Mouse (Mus musculus) left cerebral cortex, postnatal 10 days (tissue): ENCODE measurements around the gene Tubb2b. TPM values are rescaled to one million over a fixed set of nuclear protein-coding genes. Genes with fewer than 3 reads are reported as not detected.
A peak's percentile ranks its signal among the peaks of the same experiment; 100 is the strongest.
"Not testable (repeated sequence)": the region's sequence is repeated elsewhere in the genome, so short reads cannot be mapped to it uniquely, and the experiment has no call there.

Source experiments
- DNase-seq, 2 experiments: peaks; one replicate each; pipeline ENCODE4 v3.0.0; 2021 to 2022; ENCODE audit warnings: low spot score in 2 of 2, mixed read lengths in 1 of 2; ENCODE audit errors: extremely low spot score in 1 of 2
- intact Hi-C: fragments of 180-260 bp; cut with DNase I; formaldehyde crosslinking; loops from one replicate; pipeline ENCODE4 v1.15.1; 2025
- total RNA-seq, 2 experiments: library from RNA; stranded (reverse); gene quantifications; 2 replicates each; pipeline ENCODE4 v1.2.3; 2021

Tubb2b gene
- total RNA-seq, 2 experiments from 2014 or later = 1,287 to 1,419 TPM

DNA sequence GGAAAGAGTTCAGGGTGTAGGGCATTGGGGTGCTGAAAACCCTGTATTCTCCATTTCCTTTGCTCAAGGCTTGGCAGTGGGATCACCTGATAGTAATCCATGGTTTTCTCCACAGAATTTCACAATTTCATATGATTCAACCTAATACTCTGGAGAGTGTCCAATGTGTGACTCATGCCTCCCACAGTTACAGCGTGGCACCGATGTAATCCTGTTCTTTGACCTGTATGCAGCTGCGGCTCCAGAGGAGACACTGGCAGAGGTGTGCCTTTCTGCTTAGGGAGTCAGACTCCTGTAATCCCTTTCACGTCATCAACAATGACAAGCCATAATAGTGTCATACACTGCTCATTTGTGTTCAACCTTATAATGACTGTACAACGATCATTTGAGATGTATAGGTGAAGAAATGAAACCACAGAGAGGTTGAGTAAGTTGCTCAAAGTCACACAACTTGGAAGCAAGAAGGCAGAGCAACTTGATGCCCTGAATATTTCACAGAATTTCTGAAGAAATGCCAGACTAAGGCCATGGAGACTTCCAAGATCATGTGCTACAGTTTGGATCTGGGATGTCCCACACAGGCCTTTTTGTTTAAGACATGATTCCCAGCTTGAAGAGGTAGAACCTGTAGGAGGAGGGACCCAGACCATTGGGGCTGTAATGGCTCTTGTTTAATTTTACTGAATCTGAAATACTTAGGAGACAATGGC lies 17.7 kb downstream of the Tubb2b start:
- DNase-seq = no peak
- intact Hi-C loops = no loop called here

DNA sequence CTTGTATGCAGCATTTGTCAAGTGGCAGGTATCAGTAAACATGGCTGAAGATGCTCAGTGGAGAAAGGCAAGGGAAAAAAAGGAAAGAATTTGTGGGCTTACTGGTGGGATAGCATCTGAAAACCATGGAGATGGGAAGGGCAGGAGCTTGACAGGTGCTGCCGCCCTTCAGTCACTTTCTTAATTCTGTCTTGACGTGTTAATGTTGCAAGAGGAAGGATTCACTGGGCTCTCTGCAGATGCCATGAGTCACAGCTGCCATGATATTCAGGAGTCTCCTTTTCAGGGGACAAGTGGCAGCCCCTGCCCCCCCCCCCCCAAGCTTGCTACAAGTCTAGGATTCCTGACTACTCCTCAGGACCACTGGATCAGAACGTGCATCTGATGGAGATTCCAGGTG lies 18.4 kb downstream of the Tubb2b start:
- no peak for DNase-seq
- intact Hi-C loops = no loop called here

DNA sequence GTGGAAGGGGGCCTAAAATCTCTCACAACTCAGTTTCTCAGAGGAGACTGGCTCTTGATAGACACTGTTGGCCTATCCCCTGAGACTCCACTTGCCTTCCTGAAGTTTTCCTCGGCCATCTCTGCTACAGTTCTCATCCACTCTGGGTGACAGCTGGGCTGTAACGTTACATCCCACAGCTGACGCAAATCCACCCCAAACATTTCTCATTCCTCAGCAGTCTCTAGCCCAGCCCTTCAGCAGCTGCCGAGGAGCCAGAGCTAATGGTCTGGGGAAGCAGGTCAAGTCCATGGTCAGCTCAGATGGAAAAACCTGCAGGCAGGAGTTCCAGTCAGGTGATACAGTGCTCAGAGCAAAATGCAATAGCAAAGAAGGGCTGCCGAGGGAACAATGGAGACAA lies 19.2 kb downstream of the Tubb2b start:
- intact Hi-C loops = no loop called here
- DNase-seq = no peak

DNA sequence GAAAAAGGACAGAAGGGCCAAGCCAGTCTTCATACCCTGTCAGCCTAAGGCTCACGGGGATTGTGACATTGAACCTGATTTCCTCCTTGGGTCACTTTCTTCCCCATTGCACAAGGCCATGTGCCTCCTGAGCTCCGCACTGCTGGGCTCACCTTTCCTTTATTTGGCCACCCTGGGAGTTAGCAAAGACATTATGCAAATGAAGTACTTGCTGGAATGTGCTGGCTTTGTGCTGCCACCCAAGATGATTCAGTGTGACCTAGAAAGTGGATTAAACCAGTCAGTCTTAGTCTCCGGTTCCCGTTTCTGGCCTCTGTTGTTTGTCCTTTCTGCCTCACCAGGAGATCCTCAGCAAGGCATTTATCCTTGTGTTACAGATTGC lies 20.6 kb downstream of the Tubb2b start:
- DNase-seq = no peak
- intact Hi-C loops = no loop called here

DNA sequence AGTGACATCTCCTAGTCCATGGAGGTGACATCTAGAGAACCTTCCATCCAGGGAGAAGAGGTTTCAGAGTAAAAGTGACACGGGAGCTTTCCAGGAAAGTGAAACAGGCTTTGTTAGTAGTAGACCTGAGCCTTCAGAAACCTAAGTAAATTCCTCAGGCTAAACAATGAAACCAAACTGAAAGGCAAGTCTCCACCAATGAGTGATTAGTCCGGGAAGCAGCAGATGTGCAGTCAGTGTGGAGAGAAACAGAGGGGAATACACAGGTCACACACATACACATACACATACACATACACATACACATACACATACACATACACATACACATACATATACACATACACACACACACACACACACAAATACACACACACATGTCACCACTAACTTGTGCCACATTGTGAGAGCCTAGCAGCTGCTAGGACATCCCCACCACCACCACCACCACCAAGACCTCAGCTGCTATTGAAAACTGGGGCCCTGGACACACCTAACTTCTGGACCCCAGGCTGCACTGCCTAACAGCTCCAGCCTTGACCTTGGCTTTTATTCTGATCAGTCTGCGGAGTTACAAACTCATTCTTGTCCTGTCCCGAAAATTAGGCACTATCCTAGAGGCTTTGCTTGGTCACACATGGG lies 21.1 kb downstream of the Tubb2b start:
- intact Hi-C loops = no loop called here
- no peak for DNase-seq

DNA sequence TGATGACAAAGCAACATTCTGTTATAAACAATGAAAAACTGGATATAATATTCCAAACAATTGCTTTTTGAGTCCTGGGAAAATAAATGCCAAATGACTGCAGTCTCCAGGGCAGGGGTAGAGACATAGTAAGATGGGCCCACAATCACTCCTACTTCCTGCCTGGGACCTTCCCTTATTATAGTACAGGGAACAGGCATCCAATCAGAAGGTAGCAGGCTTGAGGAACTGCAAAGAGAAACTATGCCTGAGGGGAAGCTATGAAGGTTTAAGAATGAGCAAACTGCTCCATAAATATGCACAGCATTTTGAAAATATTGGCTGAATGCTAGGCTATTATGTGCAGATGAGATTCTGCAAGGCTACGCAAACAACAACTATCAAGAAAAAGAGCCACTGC lies 23.3 kb downstream of the Tubb2b start:
- intact Hi-C loops = no loop called here
- no peak for DNase-seq

DNA sequence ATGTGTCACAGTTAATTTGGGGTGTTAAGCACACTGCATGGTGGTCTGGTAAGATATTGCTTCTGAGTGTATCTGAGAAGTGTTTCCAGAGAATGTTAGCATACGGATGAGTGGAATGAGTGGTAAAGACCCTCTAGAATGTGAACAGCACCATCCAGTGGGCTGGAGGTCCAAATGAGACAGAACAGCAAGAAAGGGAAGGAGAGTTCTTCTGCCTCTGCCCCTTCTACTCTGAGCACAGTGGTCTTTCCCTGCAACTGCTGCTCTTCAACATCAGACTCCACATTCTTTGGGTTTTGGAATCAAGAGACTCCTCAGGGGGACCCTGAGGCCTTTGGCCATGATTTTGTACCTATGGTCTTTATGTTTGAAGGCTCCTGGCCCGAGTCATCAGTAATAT lies 24.0 kb downstream of the Tubb2b start:
- no peak for DNase-seq
- intact Hi-C loops = no loop called here

DNA sequence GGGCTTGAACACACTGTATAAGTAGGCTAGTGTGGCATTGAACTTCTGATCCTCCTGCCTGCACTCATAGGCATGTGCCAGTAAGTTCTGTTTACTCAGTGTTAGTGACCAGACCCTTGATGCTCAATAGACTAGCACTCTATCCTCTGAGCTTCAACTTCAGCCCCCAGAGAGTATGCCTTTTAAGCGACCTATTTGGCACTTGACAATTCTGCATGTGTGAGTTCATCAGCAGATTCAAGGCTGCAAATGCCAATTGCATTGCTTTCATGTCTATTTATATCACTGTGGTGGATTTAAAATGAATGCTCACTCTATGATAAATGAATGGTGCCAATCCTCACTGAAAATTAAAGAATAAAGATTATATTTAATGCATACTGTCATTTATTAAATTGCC lies 24.9 kb downstream of the Tubb2b start:
- DNase-seq = no peak
- intact Hi-C loops = no loop called here

DNA sequence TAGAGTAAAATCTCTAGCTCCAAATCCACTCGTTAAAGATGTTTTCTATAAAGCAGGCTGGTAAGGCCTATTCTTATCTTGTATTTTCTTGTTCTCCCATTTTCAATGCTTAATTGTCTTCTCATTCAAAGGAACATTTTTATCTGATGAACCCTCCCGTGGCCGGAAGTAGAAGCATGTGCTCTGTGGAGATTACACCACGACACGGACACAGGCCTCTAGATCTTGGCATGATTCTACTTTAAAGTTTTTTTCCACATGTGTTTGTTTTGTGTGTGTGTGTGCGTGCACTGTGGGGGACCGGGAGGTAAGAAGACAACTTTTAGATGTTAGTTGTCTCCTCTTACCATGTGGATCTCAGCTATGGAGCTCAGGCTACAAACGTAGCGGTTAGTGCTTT lies 28.4 kb downstream of the Tubb2b start:
- DNase-seq = no peak
- intact Hi-C loops = no loop called here

DNA sequence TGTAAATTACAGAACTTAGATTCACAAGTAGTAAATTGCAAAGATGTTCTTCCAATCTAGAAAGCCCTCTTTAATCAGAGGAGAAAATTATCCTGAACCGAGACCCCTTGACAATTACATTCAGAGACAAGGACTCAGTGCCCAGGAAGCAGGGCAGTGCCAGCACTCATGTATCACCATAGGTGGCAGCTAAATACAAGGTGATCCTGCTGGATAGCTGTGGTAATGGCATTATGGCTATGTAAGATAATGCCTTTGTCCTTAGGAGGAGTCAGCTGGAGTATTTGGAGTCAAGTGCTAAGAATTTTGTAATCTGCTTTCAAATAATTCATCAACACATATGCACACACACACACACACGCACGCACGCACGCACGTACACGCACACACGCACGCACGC lies 29.0 kb downstream of the Tubb2b start:
- no peak for DNase-seq
- intact Hi-C loops = no loop called here

DNA sequence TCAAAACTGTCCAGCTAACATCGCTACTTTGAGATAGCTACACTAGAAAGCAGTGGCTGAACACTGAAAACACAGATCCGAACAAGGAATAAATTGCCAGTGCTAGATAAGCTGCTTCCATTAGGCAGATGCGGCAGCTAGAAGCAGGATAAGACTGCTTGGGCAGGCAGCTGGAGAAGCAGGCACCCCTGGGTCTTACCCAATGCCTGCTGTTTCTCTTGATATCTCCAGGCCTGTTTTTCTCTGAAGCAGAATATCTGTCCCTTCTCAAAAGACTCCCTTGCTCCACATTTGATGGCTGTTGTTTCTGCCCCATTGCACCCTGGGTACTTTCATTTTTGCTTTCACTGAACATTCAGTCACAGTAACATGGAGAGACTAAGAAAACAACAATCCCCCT lies 29.5 kb downstream of the Tubb2b start:
- intact Hi-C loops = no loop called here
- no peak for DNase-seq

DNA sequence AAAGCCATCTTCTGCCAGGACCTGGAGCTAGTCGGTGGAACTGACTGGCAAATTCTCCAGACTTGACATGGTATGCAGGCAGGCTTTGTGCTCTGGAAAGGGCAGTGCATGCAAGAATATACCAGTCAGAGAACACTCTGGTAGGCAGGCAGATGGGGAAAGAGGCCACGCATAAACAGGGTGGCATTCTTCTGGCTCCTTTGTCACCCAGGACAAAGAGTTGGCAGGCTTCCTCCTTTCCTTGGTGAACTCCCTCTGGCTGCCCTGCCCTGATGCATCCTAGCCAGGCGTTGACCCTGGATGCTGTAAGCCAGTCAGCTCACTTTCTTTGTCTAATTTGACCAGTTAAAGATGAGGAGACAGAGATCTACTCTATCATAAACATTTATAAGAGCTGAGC lies 33.2 kb downstream of the Tubb2b start:
- DNase-seq = no peak
- intact Hi-C loops = no loop called here

DNA sequence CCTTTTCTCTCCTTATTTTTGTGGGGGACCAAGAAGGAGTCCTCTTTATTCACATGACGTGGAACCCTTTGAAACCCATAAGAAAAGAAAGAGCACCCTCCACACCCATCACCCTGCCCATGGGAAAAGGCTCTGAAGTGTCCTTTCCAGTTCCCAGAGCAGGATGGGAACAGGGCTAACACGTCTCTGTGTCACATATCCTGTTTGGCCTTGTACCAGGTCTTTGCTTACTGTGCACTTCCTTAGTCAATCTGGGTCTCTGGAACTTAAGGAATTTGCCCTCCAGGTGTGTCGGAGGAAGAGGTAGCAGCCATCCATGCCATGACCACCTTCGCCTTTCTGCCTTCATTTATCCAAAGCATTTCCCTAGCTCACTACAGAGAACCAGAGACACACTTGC lies 33.8 kb downstream of the Tubb2b start:
- DNase-seq = no peak
- intact Hi-C loops = no loop called here

DNA sequence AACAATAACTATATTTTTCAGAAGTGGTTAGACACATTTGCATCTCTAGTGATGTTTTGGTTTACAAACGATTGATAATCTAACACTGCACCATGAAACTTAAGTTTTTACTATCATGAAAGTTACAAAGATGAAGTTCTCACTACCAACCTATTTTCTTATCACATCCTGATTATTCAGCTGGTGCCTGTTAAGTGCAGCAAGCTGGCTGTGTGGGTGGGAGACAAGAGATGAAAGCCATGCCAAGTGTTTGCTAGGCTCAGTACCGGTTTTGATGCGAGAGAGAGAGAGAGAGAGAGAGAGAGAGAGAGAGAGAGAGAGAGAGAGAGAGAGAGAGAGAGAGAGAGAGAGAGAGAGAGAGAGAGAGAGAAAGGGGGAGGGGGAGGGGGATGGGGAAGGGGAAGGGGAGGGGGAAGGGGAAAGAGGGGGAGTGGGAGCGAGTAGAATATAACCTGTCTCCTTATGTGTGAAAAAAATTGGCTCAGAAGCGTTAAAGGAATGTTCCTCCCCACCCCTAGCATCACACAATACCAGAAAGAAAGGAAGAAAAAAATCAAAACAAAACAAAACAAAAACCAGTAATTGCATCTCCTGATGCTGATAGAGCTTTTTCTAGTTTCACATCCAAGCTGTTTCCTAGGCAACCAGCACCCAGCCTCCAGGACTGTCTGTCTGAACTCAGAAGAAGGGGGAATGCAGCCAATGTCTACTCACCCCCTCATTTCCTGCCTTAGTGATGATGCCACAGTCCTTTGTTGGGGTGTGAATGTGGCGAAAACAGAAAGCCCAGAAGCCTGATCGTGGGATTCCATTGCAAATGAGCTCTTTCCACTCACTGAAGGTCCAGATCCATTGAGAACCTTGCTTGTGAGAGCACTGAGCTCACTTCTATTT lies 34.5 kb downstream of the Tubb2b start:
- intact Hi-C loops = no loop called here
- peak; percentile 67 to 89 for DNase-seq

DNA sequence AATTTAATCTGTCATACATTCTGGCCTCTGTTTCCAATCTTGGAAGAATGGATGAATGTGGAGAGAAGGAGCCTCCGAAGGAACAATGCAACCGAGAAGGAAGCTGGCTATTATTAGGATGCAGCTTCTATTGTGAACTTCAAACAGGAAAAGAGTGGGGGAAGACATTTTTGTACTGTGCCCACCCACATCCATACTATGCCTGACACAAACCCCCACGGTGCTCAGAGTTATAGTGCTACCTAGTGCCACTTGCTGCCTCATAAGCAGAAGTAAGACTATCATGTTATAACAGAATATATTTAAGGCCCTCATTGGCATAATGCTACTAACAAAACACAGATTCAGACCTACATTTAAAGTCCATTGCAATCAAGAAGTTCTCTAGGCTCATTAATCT lies 40.9 kb downstream of the Tubb2b start:
- no peak for DNase-seq
- intact Hi-C loops = no loop called here

DNA sequence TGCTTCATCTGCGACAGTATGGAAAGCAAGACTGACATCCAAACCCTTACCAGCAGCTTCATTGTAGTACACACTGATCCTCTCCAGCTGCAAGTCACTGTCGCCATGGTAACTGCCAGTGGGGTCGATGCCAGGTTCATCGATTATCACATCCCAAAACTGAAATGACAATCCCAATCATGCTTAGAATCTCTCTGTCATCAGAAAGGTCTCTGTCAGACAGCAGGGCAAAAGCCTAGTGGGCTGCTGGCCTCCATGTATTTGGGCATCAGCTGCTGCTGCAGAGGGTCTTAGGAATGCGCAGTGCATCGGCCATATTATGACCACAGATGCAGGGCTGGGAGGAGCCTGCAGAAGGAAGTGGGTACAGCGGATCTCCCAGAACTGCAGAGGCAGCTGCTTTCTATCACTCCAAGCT lies 41.4 kb downstream of the Tubb2b start:
- intact Hi-C loops = no loop called here
- DNase-seq = no peak

DNA sequence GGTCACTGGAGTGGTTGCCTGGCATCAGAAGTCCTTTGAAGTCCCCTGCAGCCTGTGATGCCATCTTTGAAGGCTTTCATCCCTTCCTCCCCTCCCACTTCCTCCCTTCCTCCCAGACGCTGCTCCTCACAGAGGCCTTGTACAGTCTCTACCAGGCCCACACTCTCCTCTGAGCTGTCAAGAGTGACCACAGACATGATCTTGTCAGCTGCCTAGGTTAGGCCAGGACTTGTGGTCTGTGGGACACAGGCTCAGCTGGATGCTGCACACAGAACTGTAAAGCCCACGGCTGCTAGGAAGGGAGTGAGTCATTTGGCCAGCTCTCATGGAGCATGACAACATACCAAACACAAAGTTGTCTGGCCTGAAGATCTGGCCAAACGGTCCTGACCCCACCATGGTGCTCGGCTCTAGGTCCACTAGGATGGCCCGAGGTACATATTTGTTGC lies 42.0 kb downstream of the Tubb2b start:
- intact Hi-C loops, DNase-seq: not testable (repeated sequence)

DNA sequence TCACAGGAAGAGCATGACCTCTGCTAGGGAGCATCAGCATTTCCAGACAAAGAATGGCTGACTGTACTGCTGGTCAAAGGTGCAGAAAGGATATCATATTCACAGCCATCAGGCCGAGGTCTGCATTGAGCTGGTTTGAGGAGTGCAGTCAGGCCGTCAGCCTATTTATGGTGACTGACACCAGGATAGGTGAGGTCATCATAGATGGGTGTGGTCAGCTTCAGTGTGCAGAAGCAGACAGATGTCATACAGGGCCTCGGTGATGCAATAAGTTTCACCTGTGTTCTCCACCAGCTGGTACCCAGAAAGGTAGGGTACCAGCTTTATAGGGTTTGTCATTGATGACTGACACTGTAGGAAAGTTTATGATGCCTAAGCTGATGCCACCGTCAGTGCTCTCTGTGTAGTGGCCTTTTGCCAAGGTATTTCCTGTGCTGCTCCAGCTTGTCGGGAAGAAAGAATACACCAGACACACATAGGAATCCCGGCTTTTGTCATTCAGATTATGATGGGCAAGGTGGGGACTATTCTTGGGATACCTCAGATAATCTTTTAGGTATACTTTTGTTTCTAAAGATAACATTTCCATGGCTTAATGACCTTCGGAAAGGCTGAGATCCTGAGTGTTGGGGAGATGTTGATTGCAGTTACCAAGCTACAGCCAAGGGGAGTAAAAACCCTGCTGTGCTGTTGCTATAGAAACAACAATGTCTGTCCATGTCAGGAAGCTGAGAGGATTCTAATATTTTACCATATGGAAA lies 43.0 kb downstream of the Tubb2b start:
- intact Hi-C loops = no loop called here
- DNase-seq = no peak

DNA sequence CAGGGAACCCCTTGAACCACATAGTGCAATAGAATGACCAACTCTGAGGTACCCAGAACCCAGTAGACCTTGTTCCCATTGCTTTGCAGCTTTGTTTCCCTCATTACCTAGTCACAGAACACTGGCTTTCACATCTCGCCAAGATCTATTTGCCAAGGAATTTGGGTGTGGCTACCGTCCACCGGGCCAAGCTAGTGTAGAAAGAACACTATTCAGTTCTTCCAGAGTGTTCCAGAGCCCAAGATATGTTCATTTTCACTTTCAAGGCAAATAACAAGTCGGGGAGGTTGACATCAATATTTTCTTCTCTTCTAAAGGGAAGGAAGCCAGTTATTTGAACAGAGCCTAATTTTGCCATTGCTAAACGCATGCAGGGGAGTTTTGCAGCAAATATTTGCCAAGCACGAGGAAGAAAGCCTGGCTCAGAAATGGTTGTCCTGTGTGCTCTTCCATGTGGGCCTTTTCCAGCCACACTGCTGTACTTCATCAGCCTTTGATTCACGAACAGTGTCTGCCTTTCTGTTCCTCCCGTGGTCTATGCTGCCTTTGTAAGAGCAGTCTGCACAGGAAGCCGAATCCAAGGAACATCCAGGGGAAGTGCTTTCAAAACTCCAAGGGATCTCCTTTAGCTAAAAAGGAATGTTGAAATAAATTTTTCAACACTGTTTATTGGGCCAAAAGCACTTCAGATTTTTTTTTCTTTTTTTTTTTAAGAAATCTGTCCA lies 46.1 kb downstream of the Tubb2b start:
- DNase-seq = no peak
- intact Hi-C loops = no loop called here
